Mouse (Mus musculus): ENCODE measurements around the gene Kpna4. TPM values are rescaled to one million over a fixed set of nuclear protein-coding genes. Genes with fewer than 3 reads are reported as not detected.

The Kpna4 gene
- polyA plus RNA-seq, 1 experiment from 2014 or later = 27.0 TPM

DNA sequence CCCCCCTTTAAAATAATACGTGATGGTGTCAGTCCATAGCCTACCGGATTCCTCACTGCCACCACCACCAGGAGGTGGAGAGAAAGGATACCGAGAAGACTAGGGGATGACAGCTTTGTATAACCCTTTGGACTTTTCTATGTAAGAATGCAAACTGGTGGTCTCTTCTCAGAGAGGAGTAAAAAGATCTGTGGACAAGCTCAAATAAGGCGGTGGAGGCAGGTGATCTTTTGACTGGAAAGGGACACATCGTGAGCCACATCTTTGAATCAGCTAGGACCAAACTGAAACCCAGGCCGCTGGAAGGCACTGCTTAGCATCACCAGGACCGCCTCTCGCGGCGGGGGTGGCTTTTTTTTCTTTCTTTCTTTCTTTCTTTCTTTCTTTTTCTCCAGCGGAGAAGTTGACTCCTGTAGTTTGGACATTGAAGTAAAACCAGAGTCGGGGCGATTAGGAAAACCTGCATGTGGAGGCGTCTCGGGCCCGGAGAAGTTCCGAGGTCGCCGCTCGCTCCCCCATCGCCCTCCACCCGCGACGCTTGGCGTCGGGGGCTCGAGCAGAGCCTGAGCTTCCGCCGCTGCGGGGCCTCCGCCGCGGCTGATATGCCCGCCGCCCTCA is 913 bp downstream of the Kpna4 start:
- peak; percentile 16; the same call in 1 of the 2 replicates for ATAC-seq
- WGBS = under 1% methylated on average over 35 of the region's 35 CpGs
- peak overlapping the region; percentile 97 for H3K27ac ChIP-seq (ENCODE audit: low read depth, low read length)

DNA sequence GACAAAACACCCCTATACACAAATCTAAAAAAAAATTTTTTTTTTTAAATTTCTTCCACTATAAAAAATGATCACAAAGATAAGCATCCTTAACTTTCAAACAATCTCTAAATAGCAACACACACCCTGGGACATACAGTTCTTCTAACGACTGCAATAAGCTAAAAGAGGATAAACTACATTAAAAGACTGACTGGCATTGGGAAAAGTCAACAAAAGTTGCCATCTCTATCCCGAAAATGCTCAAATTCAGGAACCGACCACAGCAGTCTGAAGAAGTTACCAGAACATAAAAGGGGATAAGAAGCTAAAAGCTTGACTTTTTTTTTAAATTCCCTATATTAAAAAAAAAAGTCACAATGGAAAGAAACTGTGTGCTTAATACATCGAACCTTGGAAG is 1.5 kb downstream of the Kpna4 start:
- ATAC-seq = no peak
- Histone ChIP-seq H3K27me3 (replicated peaks; ENCODE audit: control insufficient read depth, insufficient read depth, low read length) (no peaks in the 10 kb centered on the region), H3K9ac (ENCODE audit: low read depth, low read length) (peak overlapping the region; percentile 99), H3K27ac (ENCODE audit: low read depth, low read length) (no peak overlapping the region; the same call in 1 of the 2 replicates), H3K4me1 (ENCODE audit: control insufficient read depth, insufficient read depth, low read depth, low read length) (peaks cover 15% of the 10 kb centered on the region), H3K4me3 (ENCODE audit: low read length) (peak overlapping the region; percentile 96), H3K9me3 (ENCODE audit: control insufficient read depth, low read length) (no peaks in the 10 kb centered on the region), H3K36me3 (ENCODE audit: control insufficient read depth, insufficient read depth, low read length) (no peaks in the 10 kb centered on the region), H3K4me2 (ENCODE audit: low read length) (peak overlapping the region; percentile 71)
- WGBS = 15% methylated on average over 4 of the region's 4 CpGs

More for the DNA sequence above, 913 bp downstream of the Kpna4 start:
- H3K4me2 ChIP-seq (ENCODE audit: low read length) = peak overlapping the region; percentile 71
- H3K9me3 ChIP-seq (ENCODE audit: control insufficient read depth, low read length) = no peaks in the 10 kb centered on the region
- H3K27me3 ChIP-seq (replicated peaks; ENCODE audit: control insufficient read depth, insufficient read depth, low read length) = no peaks in the 10 kb centered on the region
- H3K4me3 ChIP-seq (ENCODE audit: low read length) = peak overlapping the region; percentile 96
- H3K4me1 ChIP-seq (ENCODE audit: control insufficient read depth, insufficient read depth, low read depth, low read length) = peaks cover 15% of the 10 kb centered on the region
- H3K36me3 ChIP-seq (ENCODE audit: control insufficient read depth, insufficient read depth, low read length) = no peaks in the 10 kb centered on the region
- peak overlapping the region; percentile 99 for H3K9ac ChIP-seq (ENCODE audit: low read depth, low read length)

DNA sequence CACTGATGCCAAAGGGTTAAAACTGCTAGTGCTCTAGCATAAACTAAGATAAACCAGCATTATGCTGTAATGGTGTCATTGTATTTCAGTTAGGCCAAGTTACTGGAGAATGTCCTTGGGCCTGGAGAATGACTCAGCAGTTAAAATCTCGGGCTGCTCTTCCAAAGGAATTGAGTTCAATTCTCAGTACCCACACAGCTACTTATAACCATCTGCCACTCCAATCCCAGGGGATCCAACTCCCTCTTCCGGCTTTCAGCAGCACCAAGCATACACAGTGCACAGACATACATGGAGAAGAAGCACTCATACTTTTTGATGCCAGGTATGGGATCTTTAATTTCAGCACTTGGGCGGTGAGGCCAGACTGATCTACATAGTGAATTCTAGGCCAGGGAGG is 8.1 kb downstream of the Kpna4 start:
- 41% methylated on average over 3 of the region's 3 CpGs for WGBS
- H3K4me1 ChIP-seq (ENCODE audit: control insufficient read depth, insufficient read depth, low read depth, low read length) = peaks cover 4% of the 10 kb centered on the region
- no peaks in the 10 kb centered on the region for H3K36me3 ChIP-seq (ENCODE audit: control insufficient read depth, insufficient read depth, low read length)
- no peaks in the 10 kb centered on the region for H3K27me3 ChIP-seq (replicated peaks; ENCODE audit: control insufficient read depth, insufficient read depth, low read length)
- H3K9ac ChIP-seq (ENCODE audit: low read depth, low read length) = no peak overlapping the region
- H3K4me2 ChIP-seq (ENCODE audit: low read length) = no peak overlapping the region
- no peaks in the 10 kb centered on the region for H3K9me3 ChIP-seq (ENCODE audit: control insufficient read depth, low read length)
- no peak overlapping the region for H3K4me3 ChIP-seq (ENCODE audit: low read length)
- peak; percentile 55; the same call in 1 of the 2 replicates for ATAC-seq
- H3K27ac ChIP-seq (ENCODE audit: low read depth, low read length) = no peak overlapping the region

DNA sequence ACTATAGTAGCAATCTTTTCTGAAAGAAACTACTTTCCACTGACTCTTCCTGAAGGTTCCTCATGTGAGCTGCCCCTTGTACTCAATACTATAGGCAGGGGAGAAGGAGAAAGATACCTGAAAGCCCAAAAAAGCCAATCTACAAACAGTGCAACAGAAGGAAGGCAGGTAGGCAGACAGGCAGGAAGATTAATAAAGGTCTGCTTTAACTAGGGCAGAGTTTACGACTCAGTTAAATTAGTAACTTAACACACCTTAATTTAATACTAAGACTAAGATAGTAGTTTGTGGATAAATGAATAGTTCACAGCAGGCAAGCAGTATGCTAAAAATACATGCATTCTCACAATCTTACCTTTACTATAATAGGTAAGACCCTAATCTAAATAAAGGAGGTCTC is 12.2 kb downstream of the Kpna4 start:
- Histone ChIP-seq H3K27me3 (replicated peaks; ENCODE audit: control insufficient read depth, insufficient read depth, low read length) (no peaks in the 10 kb centered on the region), H3K9me3 (ENCODE audit: control insufficient read depth, low read length) (no peaks in the 10 kb centered on the region), H3K4me2 (ENCODE audit: low read length) (no peak overlapping the region), H3K9ac (ENCODE audit: low read depth, low read length) (no peak overlapping the region), H3K4me3 (ENCODE audit: low read length) (no peak overlapping the region), H3K36me3 (ENCODE audit: control insufficient read depth, insufficient read depth, low read length) (no peaks in the 10 kb centered on the region), H3K4me1 (ENCODE audit: control insufficient read depth, insufficient read depth, low read depth, low read length) (peaks cover 4% of the 10 kb centered on the region), H3K27ac (ENCODE audit: low read depth, low read length) (no peak overlapping the region)
- no peak for ATAC-seq
- 100% methylated on average over 1 of the region's 1 CpGs for WGBS

DNA sequence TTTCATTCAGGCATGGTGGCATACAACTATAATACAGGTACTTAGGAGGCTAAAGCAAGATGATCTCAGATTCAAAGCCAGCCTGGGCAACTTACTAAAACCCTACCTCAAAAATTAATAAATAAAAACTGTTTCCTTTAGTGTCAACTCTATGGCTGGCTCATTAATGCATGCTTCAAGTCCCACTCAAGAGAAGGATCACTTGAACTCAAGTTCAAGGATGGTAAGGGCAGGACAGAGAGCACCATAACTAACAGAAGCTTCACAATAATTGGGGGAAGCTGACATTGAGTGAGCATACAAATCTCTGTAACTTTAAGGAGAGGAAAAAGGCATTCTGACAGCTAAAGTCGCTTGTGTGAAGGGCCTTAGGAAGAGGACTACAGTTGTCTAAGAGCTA is 13.0 kb downstream of the Kpna4 start:
- Histone ChIP-seq H3K9me3 (ENCODE audit: control insufficient read depth, low read length) (no peaks in the 10 kb centered on the region), H3K27me3 (replicated peaks; ENCODE audit: control insufficient read depth, insufficient read depth, low read length) (no peaks in the 10 kb centered on the region), H3K4me2 (ENCODE audit: low read length) (no peak overlapping the region), H3K36me3 (ENCODE audit: control insufficient read depth, insufficient read depth, low read length) (no peaks in the 10 kb centered on the region), H3K27ac (ENCODE audit: low read depth, low read length) (no peak overlapping the region), H3K4me1 (ENCODE audit: control insufficient read depth, insufficient read depth, low read depth, low read length) (peaks cover 3% of the 10 kb centered on the region), H3K4me3 (ENCODE audit: low read length) (no peak overlapping the region), H3K9ac (ENCODE audit: low read depth, low read length) (no peak overlapping the region)
- WGBS = 89% methylated on average over 1 of the region's 1 CpGs
- no peak for ATAC-seq

DNA sequence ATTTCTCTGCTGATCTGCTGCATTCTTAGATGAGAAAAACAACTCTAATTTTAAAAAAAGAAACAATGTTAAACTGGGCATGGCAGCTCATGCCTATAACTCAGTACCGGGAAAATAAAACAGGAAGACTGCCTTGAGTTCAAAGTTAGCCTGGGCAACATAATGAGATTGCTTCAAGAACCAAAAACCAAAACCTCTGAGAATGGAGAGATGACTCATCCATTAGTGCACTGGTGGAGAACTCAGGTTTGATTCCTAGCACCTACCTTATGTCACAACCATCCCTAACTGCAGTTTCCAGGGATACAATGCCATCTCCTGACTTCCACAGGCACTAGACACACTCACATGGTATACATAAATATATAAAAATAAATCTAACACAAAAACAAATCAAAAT is 17.8 kb downstream of the Kpna4 start:
- no peaks in the 10 kb centered on the region for H3K27me3 ChIP-seq (replicated peaks; ENCODE audit: control insufficient read depth, insufficient read depth, low read length)
- no peaks in the 10 kb centered on the region for H3K36me3 ChIP-seq (ENCODE audit: control insufficient read depth, insufficient read depth, low read length)
- no peak overlapping the region for H3K4me2 ChIP-seq (ENCODE audit: low read length)
- no peak overlapping the region for H3K27ac ChIP-seq (ENCODE audit: low read depth, low read length)
- 96% methylated on average over 1 of the region's 1 CpGs for WGBS
- no peak overlapping the region for H3K4me3 ChIP-seq (ENCODE audit: low read length)
- no peak overlapping the region for H3K9ac ChIP-seq (ENCODE audit: low read depth, low read length)
- ATAC-seq = no peak
- H3K4me1 ChIP-seq (ENCODE audit: control insufficient read depth, insufficient read depth, low read depth, low read length) = no peaks in the 10 kb centered on the region
- H3K9me3 ChIP-seq (ENCODE audit: control insufficient read depth, low read length) = no peaks in the 10 kb centered on the region

DNA sequence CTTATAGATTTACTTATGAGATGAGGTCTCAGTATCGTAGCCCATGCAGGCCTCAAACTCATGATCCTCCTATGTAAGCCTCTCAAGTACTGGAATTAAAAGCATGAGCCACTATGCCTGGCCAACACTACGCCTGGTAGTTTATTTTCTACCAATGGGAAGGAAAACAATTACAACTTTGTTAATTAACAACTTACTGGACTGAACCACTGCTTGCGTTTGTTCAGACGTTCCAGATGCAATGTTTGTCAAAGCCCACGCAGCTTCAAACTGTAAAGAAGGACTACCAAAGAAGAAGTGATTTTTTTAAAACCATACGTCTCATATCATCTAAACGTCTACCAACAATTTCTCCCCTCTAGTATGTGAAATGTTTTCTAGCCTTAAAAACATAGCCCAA is 32.5 kb downstream of the Kpna4 start:
- Histone ChIP-seq H3K4me1 (ENCODE audit: control insufficient read depth, insufficient read depth, low read depth, low read length) (no peaks in the 10 kb centered on the region), H3K27me3 (replicated peaks; ENCODE audit: control insufficient read depth, insufficient read depth, low read length) (no peaks in the 10 kb centered on the region), H3K4me3 (ENCODE audit: low read length) (no peak overlapping the region), H3K27ac (ENCODE audit: low read depth, low read length) (no peak overlapping the region), H3K36me3 (ENCODE audit: control insufficient read depth, insufficient read depth, low read length) (peaks cover 19% of the 10 kb centered on the region), H3K9ac (ENCODE audit: low read depth, low read length) (no peak overlapping the region), H3K4me2 (ENCODE audit: low read length) (no peak overlapping the region), H3K9me3 (ENCODE audit: control insufficient read depth, low read length) (no peaks in the 10 kb centered on the region)
- ATAC-seq = no peak
- WGBS = 92% methylated on average over 7 of the region's 7 CpGs

DNA sequence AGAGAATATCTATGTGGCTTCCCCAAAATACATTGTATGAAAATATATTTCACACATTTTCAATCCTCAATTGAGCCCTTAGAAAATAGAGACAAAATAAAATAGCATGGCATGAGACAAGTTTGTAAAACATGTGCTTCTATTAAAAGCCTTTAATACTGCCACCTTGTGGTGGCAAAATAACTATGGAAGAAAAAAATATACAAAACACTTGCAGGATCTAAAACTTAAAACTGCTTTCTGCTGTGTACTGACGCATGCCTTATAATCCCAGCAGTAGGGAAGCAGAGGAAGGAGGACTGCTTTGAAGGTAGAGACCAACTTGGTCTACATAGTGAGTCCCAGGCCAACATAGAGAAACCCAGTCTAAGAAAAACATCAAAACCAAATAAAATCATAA is 62.9 kb downstream of the Kpna4 start:
- Histone ChIP-seq H3K4me2 (ENCODE audit: low read length) (no peak overlapping the region), H3K4me1 (ENCODE audit: control insufficient read depth, insufficient read depth, low read depth, low read length) (no peaks in the 10 kb centered on the region), H3K27ac (ENCODE audit: low read depth, low read length) (no peak overlapping the region), H3K36me3 (ENCODE audit: control insufficient read depth, insufficient read depth, low read length) (no peaks in the 10 kb centered on the region), H3K4me3 (ENCODE audit: low read length) (no peak overlapping the region), H3K27me3 (replicated peaks; ENCODE audit: control insufficient read depth, insufficient read depth, low read length) (no peaks in the 10 kb centered on the region), H3K9me3 (ENCODE audit: control insufficient read depth, low read length) (no peaks in the 10 kb centered on the region), H3K9ac (ENCODE audit: low read depth, low read length) (no peak overlapping the region)
- WGBS = 45% methylated on average over 1 of the region's 1 CpGs
- ATAC-seq = no peak

DNA sequence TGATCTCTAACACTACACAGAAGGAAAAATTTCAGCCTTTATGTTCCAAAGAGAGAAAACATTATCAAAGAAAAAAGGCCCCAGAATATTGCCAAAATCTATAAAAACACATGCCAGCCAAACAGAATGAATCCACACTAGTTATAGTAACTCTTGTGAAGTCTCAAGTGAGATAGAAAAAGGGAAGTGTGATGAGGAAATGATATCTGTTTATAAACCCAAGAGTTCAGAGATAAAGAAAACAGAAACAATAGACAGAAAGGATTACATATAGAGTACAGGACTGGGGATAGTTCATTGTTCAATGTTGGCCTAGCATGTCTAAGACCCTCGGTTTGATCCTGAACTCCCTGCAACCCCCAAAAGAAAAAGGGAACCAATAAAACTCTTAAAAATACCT is 64.1 kb downstream of the Kpna4 start:
- no peak for ATAC-seq
- H3K4me2 ChIP-seq (ENCODE audit: low read length) = no peak overlapping the region
- no peak overlapping the region for H3K9ac ChIP-seq (ENCODE audit: low read depth, low read length)
- H3K9me3 ChIP-seq (ENCODE audit: control insufficient read depth, low read length) = no peaks in the 10 kb centered on the region
- WGBS = 89% methylated on average over 1 of the region's 1 CpGs
- no peaks in the 10 kb centered on the region for H3K36me3 ChIP-seq (ENCODE audit: control insufficient read depth, insufficient read depth, low read length)
- no peaks in the 10 kb centered on the region for H3K4me1 ChIP-seq (ENCODE audit: control insufficient read depth, insufficient read depth, low read depth, low read length)
- no peak overlapping the region for H3K27ac ChIP-seq (ENCODE audit: low read depth, low read length)
- H3K27me3 ChIP-seq (replicated peaks; ENCODE audit: control insufficient read depth, insufficient read depth, low read length) = no peaks in the 10 kb centered on the region
- H3K4me3 ChIP-seq (ENCODE audit: low read length) = no peak overlapping the region

DNA sequence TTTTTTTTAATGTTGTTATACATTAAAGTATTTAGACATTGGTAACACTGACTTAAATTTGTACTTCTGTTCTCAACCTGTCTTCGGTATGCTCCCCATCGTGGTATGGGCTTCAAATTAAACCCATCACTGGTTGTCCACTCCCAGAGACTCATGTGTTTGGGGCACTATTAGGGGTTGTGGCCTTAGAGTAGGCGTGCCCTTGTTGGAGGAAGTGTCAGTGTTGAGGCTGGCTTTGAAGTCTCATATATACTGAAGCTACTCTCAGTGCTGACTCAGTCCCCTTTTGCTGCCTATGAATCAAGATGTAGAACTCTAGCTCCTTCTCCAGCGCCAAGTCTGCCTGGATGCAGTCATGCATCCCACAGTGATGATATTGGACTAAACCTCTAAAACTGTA is 66.2 kb downstream of the Kpna4 start:
- no peaks in the 10 kb centered on the region for H3K4me1 ChIP-seq (ENCODE audit: control insufficient read depth, insufficient read depth, low read depth, low read length)
- no peak overlapping the region for H3K4me3 ChIP-seq (ENCODE audit: low read length)
- WGBS = 93% methylated on average over 4 of the region's 4 CpGs
- H3K36me3 ChIP-seq (ENCODE audit: control insufficient read depth, insufficient read depth, low read length) = no peaks in the 10 kb centered on the region
- H3K27ac ChIP-seq (ENCODE audit: low read depth, low read length) = no peak overlapping the region
- no peak for ATAC-seq
- no peak overlapping the region for H3K9ac ChIP-seq (ENCODE audit: low read depth, low read length)
- H3K4me2 ChIP-seq (ENCODE audit: low read length) = no peak overlapping the region
- H3K9me3 ChIP-seq (ENCODE audit: control insufficient read depth, low read length) = no peaks in the 10 kb centered on the region
- H3K27me3 ChIP-seq (replicated peaks; ENCODE audit: control insufficient read depth, insufficient read depth, low read length) = no peaks in the 10 kb centered on the region
